Mouse (Mus musculus) lung, postnatal 36 days (tissue): ENCODE results near the gene Pex11b.
"Not testable (repeated sequence)": the region's sequence is repeated elsewhere in the genome, so short reads cannot be mapped to it uniquely, and the experiment has no call there.

Experiments used
- DNase-seq: peaks from one replicate; pipeline ENCODE4 v3.0.0; 2022; ENCODE audit warnings: mixed read lengths

Pex11b gene

GRCm38 (mm10) chr3:96629729-96630600, 5.2 kb upstream of the Pex11b start, which contains the start of gene Rbm8a:
TSS of gene Rbm8a (plus strand) at chr3:96629933.
- DNase-seq = peak; percentile 99

GRCm38 (mm10) chr3:96632058-96632457, 3.1 kb upstream of the Pex11b start:
- no peak for DNase-seq

DNA sequence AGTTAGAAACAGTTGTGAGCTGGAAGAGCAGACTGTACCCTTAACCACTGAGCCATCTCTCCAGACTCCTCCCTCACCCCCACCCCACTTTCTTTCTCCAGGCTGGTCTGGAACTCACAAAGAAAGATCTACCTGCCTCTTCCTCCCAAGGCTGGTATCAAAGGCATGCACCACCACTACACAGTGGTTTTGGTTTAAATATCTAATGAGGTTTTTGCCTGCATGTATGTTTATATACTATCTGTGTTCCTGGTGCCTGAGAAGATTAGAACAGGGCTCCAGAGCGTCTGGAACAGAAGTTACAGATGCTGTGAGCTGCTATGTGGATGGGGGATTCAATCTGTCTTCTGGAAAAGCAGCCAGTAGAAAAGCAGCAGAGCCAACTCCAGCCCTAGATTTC, 1.2 kb upstream of the Pex11b start:
- DNase-seq = no peak

DNA sequence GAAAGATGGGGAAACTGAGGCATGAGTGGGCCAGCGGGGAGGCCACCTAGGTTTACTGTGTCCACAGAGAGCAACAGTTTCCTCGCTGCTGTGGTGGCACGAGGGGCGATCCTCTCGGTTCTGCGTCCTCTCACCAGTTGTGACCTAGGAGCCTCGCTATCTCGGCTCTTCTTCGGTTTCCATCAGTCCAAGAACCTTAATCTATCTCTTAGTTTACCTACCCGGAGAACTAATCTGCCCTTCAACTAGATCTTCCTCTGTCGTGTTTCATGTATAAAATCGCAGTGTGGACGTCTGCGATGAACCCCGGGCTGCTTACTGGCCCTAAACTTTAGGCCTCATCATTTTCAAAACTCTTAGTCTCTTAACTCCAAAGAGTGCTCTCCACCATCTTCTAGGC, 730 bp downstream of the Pex11b start:
- DNase-seq = no peak

GRCm38 (mm10) chr3:96636448-96636847, 1.3 kb downstream of the Pex11b start:
- no peak for DNase-seq

- DNase-seq = peak; percentile 90
These were observed 4.0 kb downstream of the Pex11b start for GRCm38 (mm10) chr3:96639219-96639618.

GRCm38 (mm10) chr3:96645018-96645649, 10.0 kb downstream of the Pex11b start, which contains the start of gene Itga10:
TSS of gene Itga10 (plus strand) at chr3:96645584.
- peak; percentile 65 for DNase-seq

GRCm38 (mm10) chr3:96647365-96647764, 12.2 kb downstream of the Pex11b start:
- no peak for DNase-seq

DNA sequence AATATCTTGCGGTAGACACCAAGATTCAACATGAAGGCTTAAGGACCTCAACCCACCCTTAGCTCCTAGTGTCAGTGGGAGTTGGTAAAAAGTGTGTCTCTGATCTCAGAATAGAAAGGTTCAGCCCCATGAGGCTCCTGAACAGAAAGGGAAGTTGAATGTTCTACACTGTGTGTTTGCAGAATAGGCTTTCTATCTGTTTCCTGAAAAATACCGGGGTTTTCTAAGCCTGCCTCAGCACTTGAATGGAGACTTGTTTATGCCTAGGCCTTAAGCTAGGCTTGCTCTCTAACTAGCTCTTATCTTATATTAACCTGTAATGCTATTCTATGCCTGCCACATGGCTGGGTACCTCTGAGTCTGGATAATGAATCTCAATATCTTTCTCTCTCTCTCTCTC, 25.7 kb downstream of the Pex11b start:
- no peak for DNase-seq

DNA sequence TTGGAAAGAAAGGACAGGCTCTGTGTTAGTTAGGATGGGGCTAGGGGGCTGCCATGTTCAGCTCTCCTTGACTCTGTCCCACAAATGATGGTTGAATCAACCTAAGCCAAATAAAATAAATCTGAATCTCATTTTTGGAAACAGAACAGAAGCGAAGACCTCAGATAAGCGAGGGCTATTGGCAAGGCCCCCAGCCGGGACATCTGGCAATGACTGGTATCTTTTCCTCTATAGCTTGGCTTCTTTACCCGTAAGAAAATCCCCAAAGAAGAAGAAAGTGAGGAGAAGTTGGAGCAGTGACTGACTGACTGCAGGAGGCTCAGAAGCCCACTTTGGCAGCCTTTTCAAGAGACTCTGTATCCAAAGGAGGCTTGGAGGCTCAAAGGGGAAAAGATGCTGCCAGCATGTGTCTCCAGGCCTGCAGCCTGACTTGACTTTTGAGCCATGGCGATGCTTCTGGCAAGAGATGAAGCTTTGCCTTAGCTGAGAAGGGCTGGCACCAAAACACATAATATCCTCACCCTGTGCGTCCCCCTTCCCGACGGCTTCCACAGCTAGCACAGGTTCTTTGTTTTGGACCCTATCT, 27.6 kb downstream of the Pex11b start:
- no peak for DNase-seq

DNA sequence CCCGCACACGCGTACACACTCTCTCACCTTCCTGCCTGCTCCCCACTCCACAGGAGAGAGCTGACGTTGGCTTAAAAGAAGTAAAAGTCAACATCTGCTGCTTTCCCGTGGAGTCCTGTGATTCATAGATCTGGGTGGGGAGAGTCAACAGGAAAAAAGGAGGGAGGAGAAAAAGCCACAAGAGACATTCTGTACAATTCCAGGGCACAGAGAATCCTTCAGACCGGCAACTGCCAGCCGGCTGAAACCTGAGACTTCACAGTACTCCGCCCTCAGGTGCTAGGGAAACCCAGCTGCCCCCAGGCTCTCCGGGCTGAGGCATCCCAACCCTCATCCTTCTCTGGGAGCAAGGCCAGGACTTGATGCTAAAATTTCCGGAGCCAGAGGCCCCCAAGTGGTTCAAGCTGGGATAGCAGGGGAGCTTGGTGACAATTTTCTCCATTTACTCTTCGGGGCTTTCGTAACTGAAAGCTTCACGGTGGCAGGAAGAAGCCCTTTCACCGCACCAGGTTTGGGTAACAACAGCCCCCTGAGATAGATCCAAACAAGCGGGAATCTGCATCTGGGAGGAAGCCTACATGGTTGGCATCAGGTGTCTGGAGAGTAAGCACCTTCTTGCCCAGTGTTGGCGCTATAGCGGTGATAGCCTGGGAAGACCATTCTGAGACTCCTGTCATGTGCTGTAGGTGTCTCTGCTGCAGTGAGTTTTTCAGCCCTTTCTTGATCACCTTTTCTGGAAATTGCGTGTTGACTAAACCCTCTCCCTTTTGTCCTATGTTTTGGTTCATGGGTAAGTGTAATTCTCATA, 28.5 kb downstream of the Pex11b start:
- DNase-seq = peak; percentile 91

GRCm38 (mm10) chr3:96665732-96666363, 30.7 kb downstream of the Pex11b start:
- DNase-seq = not testable (repeated sequence)

DNA sequence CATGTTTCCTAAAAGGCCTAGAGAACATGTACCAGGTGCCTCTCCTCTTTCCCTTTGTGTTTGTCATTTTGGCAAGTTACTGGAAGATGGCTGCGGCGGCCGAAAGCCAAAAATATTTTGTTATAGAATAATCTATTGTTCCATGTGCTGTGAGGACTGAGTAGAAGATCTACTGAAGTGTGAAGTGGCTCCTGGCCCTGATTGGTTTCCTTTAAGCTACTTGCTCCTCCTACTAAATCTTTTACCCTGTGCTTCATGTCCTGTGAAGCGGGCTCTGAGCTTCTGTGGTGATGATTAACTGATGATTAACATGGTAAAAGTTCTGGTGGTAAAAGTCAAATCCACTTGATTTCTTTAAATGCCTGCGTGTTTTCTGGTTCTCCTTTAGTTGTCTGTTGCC, 31.7 kb downstream of the Pex11b start:
- DNase-seq = no peak

- peak; percentile 54 for DNase-seq
These were observed 32.1 kb downstream of the Pex11b start for GRCm38 (mm10) chr3:96667316-96667715.

DNA sequence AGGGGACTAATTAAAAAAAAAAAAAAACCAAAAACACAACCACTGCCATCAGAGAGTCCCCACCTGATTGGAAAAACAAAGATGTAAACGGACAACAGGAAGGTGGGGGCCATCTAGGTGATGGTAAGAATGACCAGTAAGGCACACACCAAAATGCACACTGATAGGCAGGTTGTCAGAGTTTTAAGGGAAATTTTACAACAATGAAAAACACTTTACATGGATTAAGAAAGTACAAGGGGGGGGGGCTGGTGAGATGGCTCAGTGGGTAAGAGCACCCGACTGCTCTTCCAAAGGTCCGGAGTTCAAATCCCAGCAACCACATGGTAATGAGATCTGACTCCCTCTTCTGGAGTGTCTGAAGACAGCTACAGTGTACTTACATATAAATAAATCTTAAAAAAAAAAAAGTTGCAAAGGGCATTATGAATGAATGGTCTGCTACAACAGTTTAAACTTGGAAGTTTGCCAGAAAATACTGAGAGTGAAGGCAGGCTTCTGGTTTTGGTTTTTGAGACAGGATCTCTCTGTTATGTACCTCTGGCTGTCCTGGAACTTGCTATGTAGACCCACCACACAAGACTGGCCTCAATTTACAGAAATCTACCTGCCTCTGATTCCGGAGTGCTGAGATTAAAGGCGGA, 33.4 kb downstream of the Pex11b start:
- DNase-seq = no peak

- DNase-seq = peak; percentile 91
These were observed 34.7 kb downstream of the Pex11b start, which contains the start of gene Ankrd35 for GRCm38 (mm10) chr3:96669727-96670468. TSS of gene Ankrd35 (plus strand) at chr3:96670131.

- no peak for DNase-seq
These were observed 36.3 kb downstream of the Pex11b start for GRCm38 (mm10) chr3:96671519-96671918.

DNA sequence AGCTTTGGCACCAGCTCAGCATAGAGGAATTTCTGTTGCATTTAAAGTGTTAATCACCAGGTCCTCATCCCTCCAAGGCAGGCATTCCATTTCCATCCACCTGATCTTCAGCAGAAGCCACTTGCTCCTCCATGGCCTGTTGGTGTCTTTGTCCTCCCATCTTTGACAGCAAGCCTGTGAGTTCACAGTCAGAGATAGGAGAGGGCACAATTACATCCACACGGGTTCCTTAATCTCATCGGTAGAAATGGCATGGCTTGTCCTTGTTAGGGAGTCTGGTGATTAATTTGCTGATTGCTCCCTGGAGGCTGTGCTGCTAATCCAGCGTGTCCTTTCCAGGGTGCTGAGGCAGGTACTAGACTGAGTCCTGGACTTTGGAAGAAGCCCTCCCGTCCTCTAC, 38.3 kb downstream of the Pex11b start:
- no peak for DNase-seq

DNA sequence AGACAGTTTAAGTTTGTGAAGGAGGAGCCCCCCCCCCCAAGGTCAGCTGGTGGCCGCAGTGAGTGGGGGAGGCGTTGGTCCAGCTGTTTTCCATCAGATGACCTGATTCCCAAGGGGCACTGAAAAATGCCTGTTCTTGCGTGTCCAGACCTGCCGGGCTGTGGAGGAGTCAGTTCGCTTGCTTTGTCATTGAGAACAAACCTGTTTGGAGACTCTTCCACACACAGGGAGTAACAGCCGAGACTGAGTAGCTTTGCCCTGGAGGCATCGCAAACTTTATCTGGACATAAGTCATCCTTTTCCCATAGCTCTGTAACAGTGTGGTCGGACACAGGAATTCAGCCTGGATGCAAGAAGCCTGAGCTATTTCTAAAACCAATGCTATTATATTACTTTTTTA, 39.3 kb downstream of the Pex11b start:
- no peak for DNase-seq

GRCm38 (mm10) chr3:96675171-96675570, 40.0 kb downstream of the Pex11b start:
- DNase-seq = no peak

DNA sequence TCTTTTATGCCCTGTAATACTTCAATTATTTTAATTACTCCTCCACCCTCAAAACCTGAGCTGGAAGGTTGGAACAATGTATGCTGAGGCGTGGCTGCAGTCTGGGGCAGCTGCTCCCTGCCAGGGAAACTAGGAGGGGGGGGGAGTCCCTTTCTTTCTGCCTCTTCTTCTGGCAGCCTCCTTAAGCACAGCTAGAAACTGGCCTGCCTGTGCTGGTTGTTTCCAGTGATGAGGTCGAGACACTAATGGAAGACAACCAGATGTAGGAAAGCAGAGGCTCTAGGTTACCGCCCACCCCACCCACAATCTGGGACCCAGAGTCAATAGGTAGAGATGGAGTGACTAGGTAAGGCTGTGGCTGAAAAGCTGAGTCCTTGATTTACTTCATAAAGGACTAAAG, 40.5 kb downstream of the Pex11b start:
- DNase-seq = no peak
